Mouse (Mus musculus) liver, adult (tissue): ENCODE results near the gene Tdrd7.

Experiments
- GATA4 ChIP-seq: IDR thresholded peaks from 2 replicates; pipeline ENCODE4 v1.6.1; 2014; ENCODE audit warnings: mild to moderate bottlenecking, low read length; ENCODE audit not compliant: insufficient replicate concordance

Tdrd7 gene

GRCm38 (mm10) chr4:46028224-46028623, 63.1 kb downstream of the Tdrd7 start:
- no peak for TF ChIP-seq GATA4

- TF ChIP-seq GATA4, result no peak
Measured at GRCm38 (mm10) chr4:46028781-46029180, 63.6 kb downstream of the Tdrd7 start.

- TF ChIP-seq GATA4, result no peak
Measured at GRCm38 (mm10) chr4:46029552-46029951, 64.4 kb downstream of the Tdrd7 start.

GRCm38 (mm10) chr4:46032448-46032847, 67.3 kb downstream of the Tdrd7 start:
- no peak for TF ChIP-seq GATA4

- no peak for TF ChIP-seq GATA4
Measured at GRCm38 (mm10) chr4:46033197-46033596, 68.1 kb downstream of the Tdrd7 start.

GRCm38 (mm10) chr4:46038591-46038891, 73.4 kb downstream of the Tdrd7 start:
- TF ChIP-seq GATA4, result no peak

- no peak for TF ChIP-seq GATA4
Measured at GRCm38 (mm10) chr4:46038892-46039751, 74.0 kb downstream of the Tdrd7 start, which contains the start of gene Tmod1. Gene Tmod1 (plus strand): TSS chr4:46038935.

GRCm38 (mm10) chr4:46039899-46040298, 74.8 kb downstream of the Tdrd7 start:
- no peak for TF ChIP-seq GATA4

- TF ChIP-seq GATA4, result no peak
Measured at GRCm38 (mm10) chr4:46040594-46041192, 75.6 kb downstream of the Tdrd7 start.

GRCm38 (mm10) chr4:46041761-46042504, 76.8 kb downstream of the Tdrd7 start:
- TF ChIP-seq GATA4, result no peak

- TF ChIP-seq GATA4, result no peak
Measured at GRCm38 (mm10) chr4:46042505-46042850, 77.3 kb downstream of the Tdrd7 start.

- TF ChIP-seq GATA4, result no peak
Measured at GRCm38 (mm10) chr4:46043361-46043760, 78.2 kb downstream of the Tdrd7 start.

- no peak for TF ChIP-seq GATA4
Measured at GRCm38 (mm10) chr4:46047971-46048370, 82.8 kb downstream of the Tdrd7 start.

- no peak for TF ChIP-seq GATA4
Measured at GRCm38 (mm10) chr4:46048418-46048817, 83.3 kb downstream of the Tdrd7 start.

GRCm38 (mm10) chr4:46053323-46054107, 88.4 kb downstream of the Tdrd7 start:
- TF ChIP-seq GATA4, result no peak
